Mouse (Mus musculus): ENCODE measurements around the gene Selenoi. TPM values are rescaled to one million over a fixed set of nuclear protein-coding genes. Genes with fewer than 3 reads are reported as not detected.

Selenoi gene
- polyA plus RNA-seq (2014; fragmentation: Nextera tagmentation; extraction: Ambion mirVana): 28.2 and 31.3 TPM in 2 replicates

- WGBS: 5% methylated on average over 70 of the region's 71 CpGs
- Histone ChIP-seq H3K9me3 (ENCODE audit: control insufficient read depth, low read length) (no peaks in the 10 kb centered on the region), H3K27me3 (replicated peaks; ENCODE audit: control insufficient read depth, insufficient read depth, low read length) (no peaks in the 10 kb centered on the region), H3K4me1 (replicated peaks; ENCODE audit: control insufficient read depth, insufficient read depth, low read length) (peaks cover 22% of the 10 kb centered on the region), H3K9ac (ENCODE audit: low read depth, low read length) (peak within 1 kb of the TSS; percentile 72), H3K4me3 (ENCODE audit: low read depth, low read length) (peak within 1 kb of the TSS; percentile 74), H3K36me3 (ENCODE audit: control insufficient read depth, insufficient read depth, low read length) (peaks cover 2% of the 10 kb centered on the region; the same call in 1 of the 2 replicates), H3K4me2 (peak within 1 kb of the TSS; percentile 88), H3K27ac (ENCODE audit: low read depth, low read length) (peak within 1 kb of the TSS; percentile 81)
- DNase-seq (ENCODE audit: low spot score) (peak; percentile 96), ATAC-seq (replicated peaks; ENCODE audit: low FRiP score) (peak; percentile 99)
Observed at GRCm38 (mm10) chr5:30232271-30232971, at the start of gene Selenoi. TSS of gene Selenoi (plus strand) at chr5:30232581.

- Histone ChIP-seq H3K4me2 (no peak overlapping the region), H3K9me3 (ENCODE audit: control insufficient read depth, low read length) (no peaks in the 10 kb centered on the region), H3K4me3 (ENCODE audit: low read depth, low read length) (no peak overlapping the region), H3K27ac (ENCODE audit: low read depth, low read length) (no peak overlapping the region), H3K36me3 (ENCODE audit: control insufficient read depth, insufficient read depth, low read length) (peaks cover 11% of the 10 kb centered on the region), H3K9ac (ENCODE audit: low read depth, low read length) (no peak overlapping the region), H3K4me1 (replicated peaks; ENCODE audit: control insufficient read depth, insufficient read depth, low read length) (no peaks in the 10 kb centered on the region), H3K27me3 (replicated peaks; ENCODE audit: control insufficient read depth, insufficient read depth, low read length) (no peaks in the 10 kb centered on the region)
- 89% methylated on average over 12 of the region's 12 CpGs for WGBS
- DNase-seq (ENCODE audit: low spot score): no peak
- no peak for ATAC-seq (replicated peaks; ENCODE audit: low FRiP score)
Observed at GRCm38 (mm10) chr5:30187687-30188485, 44.5 kb upstream of the Selenoi start.

- no peak overlapping the region for H3K4me2 ChIP-seq
- H3K4me3 ChIP-seq (ENCODE audit: low read depth, low read length): no peak overlapping the region
- no peaks in the 10 kb centered on the region for H3K4me1 ChIP-seq (replicated peaks; ENCODE audit: control insufficient read depth, insufficient read depth, low read length)
- no peak for DNase-seq (ENCODE audit: low spot score)
- H3K9ac ChIP-seq (ENCODE audit: low read depth, low read length): no peak overlapping the region
- no peak for ATAC-seq (replicated peaks; ENCODE audit: low FRiP score)
- no peaks in the 10 kb centered on the region for H3K27me3 ChIP-seq (replicated peaks; ENCODE audit: control insufficient read depth, insufficient read depth, low read length)
- no peak overlapping the region for H3K27ac ChIP-seq (ENCODE audit: low read depth, low read length)
- WGBS: 64% methylated on average over 1 of the region's 1 CpGs
- H3K9me3 ChIP-seq (ENCODE audit: control insufficient read depth, low read length): no peaks in the 10 kb centered on the region
- H3K36me3 ChIP-seq (ENCODE audit: control insufficient read depth, insufficient read depth, low read length): 0 out of 2 replicates have a peak, but pooled peaks cover 2% of the 10 kb centered on the region
Observed at GRCm38 (mm10) chr5:30192452-30192851, 39.9 kb upstream of the Selenoi start.

GRCm38 (mm10) chr5:30195340-30195739, 37.0 kb upstream of the Selenoi start:
- H3K9me3 ChIP-seq (ENCODE audit: control insufficient read depth, low read length): no peaks in the 10 kb centered on the region
- H3K4me2 ChIP-seq: no peak overlapping the region
- no peaks in the 10 kb centered on the region for H3K36me3 ChIP-seq (ENCODE audit: control insufficient read depth, insufficient read depth, low read length)
- ATAC-seq (replicated peaks; ENCODE audit: low FRiP score) (no peak), DNase-seq (ENCODE audit: low spot score) (no peak)
- H3K9ac ChIP-seq (ENCODE audit: low read depth, low read length): no peak overlapping the region
- no peak overlapping the region for H3K27ac ChIP-seq (ENCODE audit: low read depth, low read length)
- 74% methylated on average over 5 of the region's 5 CpGs for WGBS
- no peak overlapping the region for H3K4me3 ChIP-seq (ENCODE audit: low read depth, low read length)
- H3K4me1 ChIP-seq (replicated peaks; ENCODE audit: control insufficient read depth, insufficient read depth, low read length): no peaks in the 10 kb centered on the region
- no peaks in the 10 kb centered on the region for H3K27me3 ChIP-seq (replicated peaks; ENCODE audit: control insufficient read depth, insufficient read depth, low read length)

- Histone ChIP-seq H3K9ac (ENCODE audit: low read depth, low read length) (no peak overlapping the region), H3K9me3 (ENCODE audit: control insufficient read depth, low read length) (no peaks in the 10 kb centered on the region), H3K4me3 (ENCODE audit: low read depth, low read length) (no peak overlapping the region), H3K27me3 (replicated peaks; ENCODE audit: control insufficient read depth, insufficient read depth, low read length) (no peaks in the 10 kb centered on the region), H3K36me3 (ENCODE audit: control insufficient read depth, insufficient read depth, low read length) (no peaks in the 10 kb centered on the region), H3K4me2 (no peak overlapping the region), H3K27ac (ENCODE audit: low read depth, low read length) (no peak overlapping the region), H3K4me1 (replicated peaks; ENCODE audit: control insufficient read depth, insufficient read depth, low read length) (no peaks in the 10 kb centered on the region)
- ATAC-seq (replicated peaks; ENCODE audit: low FRiP score) (no peak), DNase-seq (ENCODE audit: low spot score) (no peak)
- WGBS: 52% methylated on average over 7 of the region's 7 CpGs
Observed at GRCm38 (mm10) chr5:30198257-30198656, 34.1 kb upstream of the Selenoi start.

GRCm38 (mm10) chr5:30201521-30201920, 30.9 kb upstream of the Selenoi start:
- no peak for DNase-seq (ENCODE audit: low spot score)
- no peak for ATAC-seq (replicated peaks; ENCODE audit: low FRiP score)
- Histone ChIP-seq H3K27me3 (replicated peaks; ENCODE audit: control insufficient read depth, insufficient read depth, low read length) (no peaks in the 10 kb centered on the region), H3K9me3 (ENCODE audit: control insufficient read depth, low read length) (no peaks in the 10 kb centered on the region), H3K4me1 (replicated peaks; ENCODE audit: control insufficient read depth, insufficient read depth, low read length) (no peaks in the 10 kb centered on the region), H3K27ac (ENCODE audit: low read depth, low read length) (no peak overlapping the region), H3K36me3 (ENCODE audit: control insufficient read depth, insufficient read depth, low read length) (no peaks in the 10 kb centered on the region), H3K9ac (ENCODE audit: low read depth, low read length) (no peak overlapping the region), H3K4me3 (ENCODE audit: low read depth, low read length) (no peak overlapping the region), H3K4me2 (no peak overlapping the region)
- WGBS: 47% methylated on average over 5 of the region's 5 CpGs

- Histone ChIP-seq H3K9me3 (ENCODE audit: control insufficient read depth, low read length) (no peaks in the 10 kb centered on the region), H3K9ac (ENCODE audit: low read depth, low read length) (no peak overlapping the region), H3K4me3 (ENCODE audit: low read depth, low read length) (no peak overlapping the region), H3K27me3 (replicated peaks; ENCODE audit: control insufficient read depth, insufficient read depth, low read length) (no peaks in the 10 kb centered on the region), H3K4me2 (no peak overlapping the region), H3K4me1 (replicated peaks; ENCODE audit: control insufficient read depth, insufficient read depth, low read length) (no peaks in the 10 kb centered on the region), H3K36me3 (ENCODE audit: control insufficient read depth, insufficient read depth, low read length) (no peaks in the 10 kb centered on the region), H3K27ac (ENCODE audit: low read depth, low read length) (no peak overlapping the region)
- no peak for ATAC-seq (replicated peaks; ENCODE audit: low FRiP score)
- 72% methylated on average over 7 of the region's 7 CpGs for WGBS
- DNase-seq (ENCODE audit: low spot score): no peak
Observed at GRCm38 (mm10) chr5:30202221-30202620, 30.2 kb upstream of the Selenoi start.

- ATAC-seq (replicated peaks; ENCODE audit: low FRiP score) (no peak), DNase-seq (ENCODE audit: low spot score) (no peak)
- no peaks in the 10 kb centered on the region for H3K27me3 ChIP-seq (replicated peaks; ENCODE audit: control insufficient read depth, insufficient read depth, low read length)
- H3K4me2 ChIP-seq: no peak overlapping the region
- no peaks in the 10 kb centered on the region for H3K36me3 ChIP-seq (ENCODE audit: control insufficient read depth, insufficient read depth, low read length)
- no peak overlapping the region for H3K27ac ChIP-seq (ENCODE audit: low read depth, low read length)
- H3K4me1 ChIP-seq (replicated peaks; ENCODE audit: control insufficient read depth, insufficient read depth, low read length): no peaks in the 10 kb centered on the region
- no peaks in the 10 kb centered on the region for H3K9me3 ChIP-seq (ENCODE audit: control insufficient read depth, low read length)
- H3K4me3 ChIP-seq (ENCODE audit: low read depth, low read length): no peak overlapping the region
- H3K9ac ChIP-seq (ENCODE audit: low read depth, low read length): no peak overlapping the region
- WGBS: 69% methylated on average over 10 of the region's 10 CpGs
Observed at GRCm38 (mm10) chr5:30203216-30203885, 29.0 kb upstream of the Selenoi start.

Measured in liver, embryonic 11.5 days (tissue).